Mouse (Mus musculus) bone marrow, adult 2 months (tissue): Measurements from ENCODE around the gene Dnajc13. TPM values are rescaled to one million over a fixed set of nuclear protein-coding genes. Genes with fewer than 3 reads are reported as not detected.
A peak's percentile ranks its signal among the peaks of the same experiment; 100 is the strongest.

ENCODE experiments used
- H3K27ac ChIP-seq: fragments of 200-500 bp; 2 replicates; pipeline ENCODE4 v1.5.1; 2012; ENCODE audit warnings: low read depth, mild to moderate bottlenecking, control low read depth, inconsistent platforms, low read length; ENCODE audit not compliant: control insufficient read depth, poor library complexity, insufficient read depth
- H3K4me1 ChIP-seq: fragments of 200-500 bp; 2 replicates; pipeline ENCODE4 v1.6.1; 2011; ENCODE audit warnings: low read length; ENCODE audit not compliant: control insufficient read depth, insufficient read depth
- H3K4me3 ChIP-seq: fragments of 200-500 bp; replicated peaks from 2 replicates; pipeline ENCODE3; 2011; ENCODE audit warnings: mild to moderate bottlenecking, low read depth, low read length, control low read depth; ENCODE audit not compliant: control insufficient read depth
- CTCF ChIP-seq: fragments of 200-500 bp; IDR thresholded peaks from 2 replicates; pipeline ENCODE4 v1.5.1; 2011; ENCODE audit warnings: low read length, control low read depth; ENCODE audit not compliant: control insufficient read depth, insufficient read depth
- POLR2A ChIP-seq: fragments of 200-500 bp; IDR thresholded peaks from 2 replicates; pipeline ENCODE4 v1.6.1; 2011; ENCODE audit warnings: low read depth, mild to moderate bottlenecking, control low read depth, low read length, borderline replicate concordance; ENCODE audit not compliant: control insufficient read depth
- WGBS: fragments of 180-500 bp; shearing (Covaris S2); methylation state at CpG from one replicate; pipeline ENCODE4 v1.1.7; 2018; 5-methylcytosine and 5-hydroxymethylcytosine counted together
- polyA plus RNA-seq: library from polyadenylated mRNA; stranded (reverse); fragments of >200 nt; gene quantifications from 2 replicates; pipeline ENCODE4 v1.2.4, GENCODE M21; 2011; ENCODE audit warnings: low replicate concordance; ENCODE audit not compliant: missing spikeins, insufficient read depth, insufficient read length

Dnajc13 gene
- polyA plus RNA-seq, 1 experiment: 15.6 TPM

- peaks cover 5% of the 10 kb centered on the region; the same call in 1 of the 2 replicates for H3K4me1 ChIP-seq
- no peak overlapping the region for H3K27ac ChIP-seq
- no peak overlapping the region for H3K4me3 ChIP-seq
- TF ChIP-seq POLR2A (no peak), CTCF (no peak)
- 46% methylated on average over 3 of the region's 3 CpGs for WGBS
These were observed 30.7 kb downstream of the Dnajc13 start for GRCm38 (mm10) chr9:104232004-104232403.

- TF ChIP-seq POLR2A (no peak), CTCF (no peak)
- WGBS: 86% methylated on average over 3 of the region's 3 CpGs
- no peak overlapping the region for H3K4me3 ChIP-seq
- no peaks in the 10 kb centered on the region for H3K4me1 ChIP-seq
- no peak overlapping the region for H3K27ac ChIP-seq
These were observed 51.3 kb downstream of the Dnajc13 start for GRCm38 (mm10) chr9:104211402-104211801.

GRCm38 (mm10) chr9:104203851-104204250 lies 58.9 kb downstream of the Dnajc13 start:
- H3K27ac ChIP-seq: no peak overlapping the region
- no peak overlapping the region for H3K4me3 ChIP-seq
- 91% methylated on average over 3 of the region's 3 CpGs for WGBS
- TF ChIP-seq CTCF: peak; percentile 59
- no peak for TF ChIP-seq POLR2A
- H3K4me1 ChIP-seq: no peaks in the 10 kb centered on the region

DNA sequence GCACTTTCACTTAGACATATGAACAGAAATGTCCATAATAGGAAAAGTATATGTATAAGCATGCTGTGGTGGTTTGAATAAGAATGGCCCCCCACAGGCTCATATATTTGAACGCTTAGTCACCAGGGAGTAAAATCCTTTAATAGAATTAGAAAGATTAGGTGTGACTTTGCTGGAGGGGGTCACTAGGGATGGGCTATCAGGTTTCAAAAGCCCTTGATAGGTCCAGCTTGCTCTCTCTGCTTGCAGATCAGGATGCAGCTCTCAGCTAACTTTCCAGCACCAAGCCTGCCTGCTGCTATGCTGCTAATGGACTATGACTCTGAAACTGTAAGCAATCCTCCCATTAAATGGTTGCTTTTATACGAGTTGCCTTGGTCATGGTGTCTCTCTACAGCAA lies 68.2 kb downstream of the Dnajc13 start:
- WGBS: 88% methylated on average over 2 of the region's 2 CpGs
- Histone ChIP-seq H3K27ac (no peak overlapping the region), H3K4me1 (no peaks in the 10 kb centered on the region; the same call in 1 of the 2 replicates), H3K4me3 (no peak overlapping the region)
- no peak for TF ChIP-seq CTCF

- WGBS: 81% methylated on average over 2 of the region's 2 CpGs
- H3K27ac ChIP-seq: no peak overlapping the region
- H3K4me3 ChIP-seq: no peak overlapping the region
- no peaks in the 10 kb centered on the region; the same call in 1 of the 2 replicates for H3K4me1 ChIP-seq
- TF ChIP-seq CTCF: no peak
- TF ChIP-seq POLR2A: no peak
These were observed 68.8 kb downstream of the Dnajc13 start for GRCm38 (mm10) chr9:104193900-104194299.

GRCm38 (mm10) chr9:104193327-104193726 lies 69.4 kb downstream of the Dnajc13 start:
- no peak for TF ChIP-seq CTCF
- TF ChIP-seq POLR2A: no peak
- Histone ChIP-seq H3K4me3 (no peak overlapping the region), H3K27ac (no peak overlapping the region), H3K4me1 (no peaks in the 10 kb centered on the region; the same call in 1 of the 2 replicates)
- 64% methylated on average over 1 of the region's 1 CpGs for WGBS

GRCm38 (mm10) chr9:104192513-104192912 lies 70.2 kb downstream of the Dnajc13 start:
- H3K4me1 ChIP-seq: no peaks in the 10 kb centered on the region; the same call in 1 of the 2 replicates
- no peak overlapping the region for H3K4me3 ChIP-seq
- H3K27ac ChIP-seq: no peak overlapping the region
- 57% methylated on average over 6 of the region's 6 CpGs for WGBS
- TF ChIP-seq CTCF (no peak), POLR2A (no peak)

GRCm38 (mm10) chr9:104189657-104190056 lies 73.1 kb downstream of the Dnajc13 start:
- Histone ChIP-seq H3K4me1 (no peaks in the 10 kb centered on the region; the same call in 1 of the 2 replicates), H3K27ac (no peak overlapping the region), H3K4me3 (no peak overlapping the region)
- TF ChIP-seq CTCF: no peak
- no peak for TF ChIP-seq POLR2A
- 95% methylated on average over 5 of the region's 5 CpGs for WGBS

DNA sequence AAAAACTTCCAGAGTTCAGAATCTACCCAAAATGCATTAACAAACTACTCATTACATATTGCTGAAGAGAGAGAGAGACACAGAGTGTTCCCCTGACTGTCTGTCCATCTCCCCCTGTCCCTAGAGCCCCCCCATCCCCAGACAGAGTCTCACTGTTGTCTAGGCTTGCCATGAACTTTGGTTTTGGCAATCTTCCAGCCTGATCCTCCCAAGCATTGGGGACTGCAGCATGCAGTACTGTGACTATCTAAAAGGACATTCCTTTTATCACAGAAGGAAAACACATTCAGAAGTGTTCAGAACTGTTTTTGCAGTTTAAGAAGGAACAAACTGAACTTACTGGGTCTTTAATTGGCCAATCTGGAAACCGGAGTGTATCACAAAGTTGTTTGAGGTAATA lies 74.0 kb downstream of the Dnajc13 start:
- TF ChIP-seq POLR2A (no peak), CTCF (no peak)
- 83% methylated on average over 1 of the region's 1 CpGs for WGBS
- no peak overlapping the region for H3K27ac ChIP-seq
- no peak overlapping the region for H3K4me3 ChIP-seq
- H3K4me1 ChIP-seq: no peaks in the 10 kb centered on the region; the same call in 1 of the 2 replicates
